Mouse (Mus musculus) bone marrow macrophage, adult 2 months (primary cell): Measurements from ENCODE around the gene Gm3453. TPM values are rescaled to one million over a fixed set of nuclear protein-coding genes. Genes with fewer than 3 reads are reported as not detected.
"Not testable (repeated sequence)": the region's sequence is repeated elsewhere in the genome, so short reads cannot be mapped to it uniquely, and the experiment has no call there.

Experiments used
- H3K27ac ChIP-seq: 2 replicates; pipeline ENCODE4 v1.5.1; 2012; ENCODE audit warnings: low read depth, low read length; ENCODE audit not compliant: insufficient read depth
- H3K4me1 ChIP-seq: 2 replicates; pipeline ENCODE4 v1.6.1; 2012; ENCODE audit warnings: low read length; ENCODE audit not compliant: control insufficient read depth, insufficient read depth
- H3K4me3 ChIP-seq: 2 replicates; pipeline ENCODE4 v1.5.1; 2012; ENCODE audit warnings: mild to moderate bottlenecking, low read length, moderate library complexity; ENCODE audit not compliant: insufficient read depth
- polyA plus RNA-seq: library from polyadenylated mRNA; stranded (reverse); fragments of >200 nt; gene quantifications from 2 replicates; pipeline ENCODE4 v1.2.4, GENCODE M21; 2012; ENCODE audit not compliant: missing spikeins, insufficient read depth, insufficient read length

The Gm3453 gene
- not detected in 2 replicates for polyA plus RNA-seq

DNA sequence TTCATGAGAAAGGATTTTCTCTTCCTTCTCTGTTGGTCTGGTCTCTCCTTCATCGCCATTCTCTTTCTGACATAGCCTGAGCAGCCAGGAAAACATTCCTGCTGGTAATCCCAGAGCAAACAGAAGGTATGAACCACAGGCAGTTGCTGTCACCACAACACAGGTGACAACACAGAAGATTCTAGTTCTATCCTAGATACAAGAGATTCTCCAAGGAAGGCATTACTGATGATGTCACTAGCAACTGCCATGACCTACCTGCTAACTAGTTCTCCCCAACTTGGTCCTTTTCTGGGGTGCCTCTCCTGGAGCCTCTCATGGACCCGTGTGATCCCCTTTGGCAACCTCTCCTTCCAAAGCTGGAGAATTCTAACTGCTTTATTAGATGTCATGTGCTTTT is at the start of gene Gm3453:
Gm3453 (minus strand) TSS at position 101 of the 400 bp plus-strand sequence.
- H3K27ac ChIP-seq, H3K4me3 ChIP-seq, H3K4me1 ChIP-seq: not testable (repeated sequence)

DNA sequence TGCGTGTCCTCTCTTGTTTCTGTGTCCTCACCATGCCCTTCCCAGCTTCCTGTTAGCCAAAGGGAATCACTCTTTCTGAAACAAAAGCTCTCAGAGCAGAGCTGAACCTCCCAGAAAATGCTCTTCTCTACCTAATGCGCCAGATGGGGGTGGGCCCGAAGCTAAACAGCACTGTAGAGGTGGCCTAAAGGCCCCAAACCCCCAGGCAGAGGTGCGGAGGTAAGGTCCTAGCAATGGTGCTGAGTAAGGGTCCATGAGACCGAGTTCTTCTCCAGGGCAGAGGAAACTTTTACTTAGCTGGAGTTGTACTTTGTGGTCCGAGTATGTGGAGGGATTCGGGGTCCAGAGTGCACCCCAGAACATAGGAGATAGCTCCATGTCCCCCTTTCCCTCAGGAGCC is 8.2 kb upstream of the Gm3453 start:
- H3K4me1 ChIP-seq, H3K27ac ChIP-seq, H3K4me3 ChIP-seq: not testable (repeated sequence)

DNA sequence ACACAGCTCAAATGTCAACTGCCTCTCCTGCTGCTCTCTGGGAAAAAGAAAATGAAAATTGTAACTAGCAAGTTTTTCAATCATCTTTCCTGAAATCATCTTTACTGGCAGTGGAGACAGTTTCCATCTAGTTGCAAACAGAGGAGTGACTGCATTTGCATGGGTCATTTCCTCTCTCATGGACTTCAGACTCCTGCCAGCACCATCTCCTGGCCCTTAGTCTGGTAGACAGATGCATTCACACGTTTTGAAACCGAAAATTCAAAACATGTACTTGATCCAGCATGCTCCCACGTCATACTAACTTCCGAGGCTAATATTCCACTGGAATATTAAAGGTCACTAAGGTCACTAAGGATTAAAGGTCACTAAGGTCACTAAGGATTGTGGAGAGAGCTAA is 16.5 kb downstream of the Gm3453 start:
- H3K4me1 ChIP-seq, H3K4me3 ChIP-seq, H3K27ac ChIP-seq: not testable (repeated sequence)

DNA sequence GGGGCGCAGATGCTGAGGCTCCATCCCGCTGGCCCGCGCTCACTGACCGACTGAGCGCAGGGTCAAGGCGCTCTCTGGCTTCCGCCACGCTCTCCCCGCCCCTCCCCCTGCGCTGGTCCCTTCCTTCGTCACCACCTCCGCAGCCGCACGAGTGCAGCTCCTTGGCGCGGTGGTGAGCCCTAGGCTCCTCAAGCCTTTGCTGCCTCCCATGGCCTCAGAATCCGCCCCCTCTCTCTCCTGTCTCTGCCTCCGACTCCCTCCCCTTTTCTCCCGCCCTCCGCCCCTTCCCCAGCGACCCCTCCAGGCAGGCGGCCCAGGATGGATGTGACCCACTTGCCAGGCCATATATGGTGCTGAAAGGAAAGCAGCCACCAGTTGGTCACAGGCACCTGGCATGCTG is 17.3 kb downstream of the Gm3453 start, which contains the start of gene Gm3248:
Gm3248 (minus strand) TSS at position 111 of the 400 bp plus-strand sequence.
- not testable (repeated sequence) for H3K4me1 ChIP-seq, H3K4me3 ChIP-seq, H3K27ac ChIP-seq

GRCm38 (mm10) chr14:5961102-5961501 is 17.8 kb downstream of the Gm3453 start:
- H3K4me1 ChIP-seq, H3K27ac ChIP-seq, H3K4me3 ChIP-seq: not testable (repeated sequence)

GRCm38 (mm10) chr14:5960479-5960878 is 18.5 kb downstream of the Gm3453 start:
- H3K4me3 ChIP-seq, H3K4me1 ChIP-seq, H3K27ac ChIP-seq: not testable (repeated sequence)

GRCm38 (mm10) chr14:5923276-5923675 is 55.7 kb downstream of the Gm3453 start:
- H3K4me1 ChIP-seq, H3K4me3 ChIP-seq, H3K27ac ChIP-seq: not testable (repeated sequence)

Other genes starting within 250 kb of the Gm3453 start
- not detected in 2 replicates for gene Gm3373, start 237.6 kb downstream of the Gm3453 start, polyA plus RNA-seq
- not detected in 2 replicates for gene Gm3383, start 171.2 kb downstream of the Gm3453 start, polyA plus RNA-seq
- gene Gm3424, start 148.8 kb downstream of the Gm3453 start, polyA plus RNA-seq = not detected in 2 replicates
- not detected in 2 replicates for gene Gm8237, start 98.8 kb downstream of the Gm3453 start, polyA plus RNA-seq
- not detected in 2 replicates for gene Gm3248, start 17.4 kb downstream of the Gm3453 start, polyA plus RNA-seq
- not detected in 2 replicates for gene Gm6337, start 79.1 kb upstream of the Gm3453 start, polyA plus RNA-seq
- gene Gm8206, start 114.8 kb upstream of the Gm3453 start, polyA plus RNA-seq = not detected in 2 replicates
- gene Gm3468, start 129.5 kb upstream of the Gm3453 start, polyA plus RNA-seq = not detected in 2 replicates
- not detected in 2 replicates for gene Gm3476, start 146.7 kb upstream of the Gm3453 start, polyA plus RNA-seq
- gene Gm21560, start 240.2 kb upstream of the Gm3453 start, polyA plus RNA-seq = not detected in 2 replicates